Mouse (Mus musculus) left cerebral cortex, adult 11 months (tissue): ENCODE measurements around the gene Gm7030.
"Not testable (repeated sequence)": the region's sequence is repeated elsewhere in the genome, so short reads cannot be mapped to it uniquely, and the experiment has no call there.

ENCODE experiments used
- DNase-seq: peaks from one replicate; pipeline ENCODE4 v3.0.0; 2022; ENCODE audit warnings: low spot score

Gm7030 gene

GRCm38 (mm10) chr17:36081901-36082300, 47.3 kb downstream of the Gm7030 start:
- not testable (repeated sequence) for DNase-seq

GRCm38 (mm10) chr17:36060829-36061228, 68.4 kb downstream of the Gm7030 start:
- peak; percentile 63 for DNase-seq
